Mouse (Mus musculus) cortical plate, adult 2 months (tissue): ENCODE data around the gene Klhl2.

Source experiments
- CTCF ChIP-seq: fragments of 200-500 bp; IDR thresholded peaks from 2 replicates; pipeline ENCODE4 v1.5.1; 2011; ENCODE audit warnings: mild to moderate bottlenecking, control low read depth, low read length; ENCODE audit not compliant: insufficient read depth; ENCODE audit errors: extremely low read depth
- POLR2A ChIP-seq: fragments of 200-500 bp; IDR thresholded peaks from 2 replicates; pipeline ENCODE4 v1.6.1; 2011; ENCODE audit warnings: mild to moderate bottlenecking, low read length, control low read depth; ENCODE audit not compliant: insufficient read depth; ENCODE audit errors: extremely low read depth

DNA sequence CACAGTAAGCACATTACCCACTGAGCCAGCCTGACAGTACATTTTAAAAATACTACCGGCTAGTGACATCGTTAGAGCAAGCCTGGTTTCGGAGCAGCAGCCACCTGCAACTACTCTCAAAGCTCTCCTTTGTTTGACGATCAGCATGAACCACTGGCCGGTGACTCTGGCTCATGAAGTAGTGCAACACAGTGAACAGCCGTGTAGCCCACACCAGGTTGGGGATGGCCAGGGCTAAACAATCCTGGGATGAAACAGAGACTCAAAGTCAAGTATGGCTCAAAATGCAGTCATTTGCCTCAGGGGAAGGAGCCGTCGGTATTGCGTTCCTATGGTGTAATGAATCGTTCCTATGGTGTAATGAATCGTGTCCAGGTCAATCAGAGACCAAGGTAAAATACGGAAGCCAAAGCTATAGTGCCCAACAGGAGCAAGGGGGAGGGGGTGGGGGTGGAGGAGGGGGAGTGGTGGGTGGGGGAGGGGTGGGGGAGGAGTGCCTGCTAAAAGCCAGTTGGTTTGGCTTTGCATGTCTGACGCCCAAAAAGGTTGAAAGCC lies 17.2 kb downstream of the Klhl2 start:
- no peak for TF ChIP-seq CTCF
- no peak for TF ChIP-seq POLR2A
